Mouse (Mus musculus) neutrophil, adult 59 days (primary cell): ENCODE data around the gene Pde1c. TPM values are rescaled to one million over a fixed set of nuclear protein-coding genes. Genes with fewer than 3 reads are reported as not detected.

Source experiments
- total RNA-seq, 2 experiments: library from RNA; stranded (reverse); gene quantifications; 1 replicate in 1 of 2; 2 replicates in 1 of 2; pipeline ENCODE4 v1.2.4; 2023

Pde1c gene
- under 1 TPM in 1 of 2 experiments, not detected in 1; 0.07 TPM for total RNA-seq

GRCm38 (mm10) chr6:56568470-56569372 is at the start of gene Pde1c:
Gene Pde1c, minus strand, starts transcription at chr6:56569103.

Other genes starting within 250 kb of the Pde1c start
- 10 to 100 TPM; 22.0 to 27.9 TPM for gene Lsm5, start 135.6 kb upstream of the Pde1c start, total RNA-seq
- gene Avl9, start 145.8 kb upstream of the Pde1c start, total RNA-seq: 10 to 100 TPM; 44.3 to 51.7 TPM
- 10 to 100 TPM; 30.0 to 37.5 TPM for gene Kbtbd2, start 228.7 kb upstream of the Pde1c start, total RNA-seq